Mouse (Mus musculus) midbrain, embryonic 14.5 days (tissue): ENCODE data around the gene Bex6. TPM values are rescaled to one million over a fixed set of nuclear protein-coding genes. Genes with fewer than 3 reads are reported as not detected.

Source experiments
- ATAC-seq: fragments of 200-750 bp; cut with Nextera tagmentation; 2 replicates; pipeline ENCODE4 v1.8.0; 2017; ENCODE audit warnings: moderate number of reproducible peaks, moderate library complexity; ENCODE audit not compliant: low FRiP score, low TSS enrichment
- DNase-seq: peaks from one replicate; pipeline ENCODE4 v3.0.0-alpha.2; 2015
- H3K27ac ChIP-seq: fragments of 300-500 bp; sonication (generic); replicated peaks from 2 replicates; pipeline ENCODE4 v1.5.1; 2014; ENCODE audit warnings: mild to moderate bottlenecking, low read depth, low read length, moderate library complexity
- H3K27me3 ChIP-seq: fragments of 300-500 bp; sonication (generic); 2 replicates; pipeline ENCODE4 v1.6.1; 2014; ENCODE audit warnings: low read length, control low read depth, mixed read lengths; ENCODE audit not compliant: control insufficient read depth, insufficient read depth
- H3K36me3 ChIP-seq: fragments of 300-500 bp; sonication (generic); 2 replicates; pipeline ENCODE4 v1.6.1; 2014; ENCODE audit warnings: low read length, control low read depth; ENCODE audit not compliant: control insufficient read depth, insufficient read depth
- H3K4me1 ChIP-seq: fragments of 300-500 bp; sonication (generic); 2 replicates; pipeline ENCODE4 v1.6.1; 2014; ENCODE audit warnings: mild to moderate bottlenecking, antibody characterized with exemption, low read length, control low read depth; ENCODE audit not compliant: control insufficient read depth, insufficient read depth
- H3K4me2 ChIP-seq: fragments of 300-500 bp; sonication (generic); 2 replicates; pipeline ENCODE4 v1.6.1; 2014; ENCODE audit warnings: mild to moderate bottlenecking, low read length, moderate library complexity
- H3K4me3 ChIP-seq: fragments of 300-500 bp; sonication (generic); replicated peaks from 2 replicates; pipeline ENCODE4 v1.5.1; 2014; ENCODE audit warnings: low read depth, low read length
- H3K9ac ChIP-seq: fragments of 300-500 bp; sonication (generic); replicated peaks from 2 replicates; pipeline ENCODE4 v1.6.1; 2014; ENCODE audit warnings: mild to moderate bottlenecking, low read length, moderate library complexity
- H3K9me3 ChIP-seq: fragments of 300-500 bp; sonication (generic); 2 replicates; pipeline ENCODE4 v1.6.1; 2016; ENCODE audit warnings: low read length, control low read depth, mixed read lengths; ENCODE audit not compliant: control insufficient read depth
- WGBS: fragments of 180-500 bp; shearing (Covaris S2); extraction: QIAGEN DNeasy Blood & Tissue Kit; methylation state at CpG from one replicate; pipeline ENCODE4 v1.1.7; 2014; 5-methylcytosine and 5-hydroxymethylcytosine counted together
- polyA plus RNA-seq: library from polyadenylated mRNA; unstranded; fragments of >200 nt; fragmentation: Nextera tagmentation; extraction: Ambion mirVana; gene quantifications from 2 replicates; pipeline ENCODE4 v1.2.1, GENCODE M21; 2014

Gene Bex6
- polyA plus RNA-seq, 1 experiment from 2014 or later: not detected

- H3K27me3 ChIP-seq: no peaks in the 10 kb centered on the region
- WGBS: 72% methylated on average over 6 of the region's 6 CpGs
- H3K4me1 ChIP-seq: no peaks in the 10 kb centered on the region
- H3K36me3 ChIP-seq: no peaks in the 10 kb centered on the region
- no peak overlapping the region for H3K27ac ChIP-seq
- H3K9ac ChIP-seq: no peak overlapping the region
- DNase-seq (no peak), ATAC-seq (no peak)
- H3K4me3 ChIP-seq: no peak overlapping the region
- no peaks in the 10 kb centered on the region for H3K9me3 ChIP-seq
- no peak overlapping the region for H3K4me2 ChIP-seq
Observed at GRCm38 (mm10) chr16:32189109-32189508, 9.5 kb downstream of the Bex6 start.

DNA sequence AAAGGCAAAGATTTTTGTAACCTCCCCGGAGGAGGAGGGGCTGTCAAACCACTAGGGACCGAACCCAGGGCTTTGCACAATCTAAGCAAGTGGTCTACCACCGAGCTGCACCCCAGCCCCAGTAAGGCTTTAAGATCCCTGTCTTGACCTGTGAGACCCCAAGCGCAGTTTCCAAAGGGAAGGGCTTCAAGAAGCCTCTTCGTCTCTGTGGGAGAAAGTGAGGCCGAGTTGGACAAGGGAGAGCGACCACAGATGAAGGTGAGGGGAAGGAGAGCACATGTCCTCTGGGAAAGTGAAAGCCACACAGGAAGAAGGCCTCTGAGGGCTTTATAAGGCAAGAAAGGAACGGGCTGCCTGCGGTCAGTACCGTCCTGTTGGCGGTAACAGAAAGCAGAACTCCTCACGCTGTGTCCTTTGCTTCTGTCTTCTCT lies 10.4 kb downstream of the Bex6 start:
- 65% methylated on average over 12 of the region's 12 CpGs for WGBS
- no peak overlapping the region for H3K9ac ChIP-seq
- H3K27ac ChIP-seq: no peak overlapping the region
- no peaks in the 10 kb centered on the region for H3K9me3 ChIP-seq
- ATAC-seq: no peak
- no peaks in the 10 kb centered on the region for H3K4me1 ChIP-seq
- H3K4me3 ChIP-seq: no peak overlapping the region
- H3K36me3 ChIP-seq: no peaks in the 10 kb centered on the region
- H3K4me2 ChIP-seq: no peak overlapping the region
- DNase-seq: no peak
- H3K27me3 ChIP-seq: no peaks in the 10 kb centered on the region

GRCm38 (mm10) chr16:32200256-32201003 lies 20.8 kb downstream of the Bex6 start:
- DNase-seq (peak; percentile 63), ATAC-seq (no peak)
- 54% methylated on average over 21 of the region's 21 CpGs for whole genome bisulfite sequencing
- Histone ChIP-seq H3K4me1 (no peaks in the 10 kb centered on the region), H3K4me2 (peak overlapping the region; percentile 29), H3K9ac (no peak overlapping the region), H3K9me3 (no peaks in the 10 kb centered on the region), H3K36me3 (no peaks in the 10 kb centered on the region), H3K4me3 (no peak overlapping the region), H3K27me3 (no peaks in the 10 kb centered on the region), H3K27ac (peak overlapping the region; percentile 16; the same call in 1 of the 2 replicates)

GRCm38 (mm10) chr16:32201004-32201325 lies 21.3 kb downstream of the Bex6 start:
- H3K9ac ChIP-seq: no peak overlapping the region
- no peak for ATAC-seq
- H3K36me3 ChIP-seq: no peaks in the 10 kb centered on the region
- peak overlapping the region; percentile 29 for H3K4me2 ChIP-seq
- H3K4me3 ChIP-seq: no peak overlapping the region
- no peak overlapping the region for H3K27ac ChIP-seq
- 49% methylated on average over 9 of the region's 9 CpGs for WGBS
- no peaks in the 10 kb centered on the region for H3K4me1 ChIP-seq
- no peaks in the 10 kb centered on the region for H3K9me3 ChIP-seq
- DNase-seq: no peak
- no peaks in the 10 kb centered on the region for H3K27me3 ChIP-seq

DNA sequence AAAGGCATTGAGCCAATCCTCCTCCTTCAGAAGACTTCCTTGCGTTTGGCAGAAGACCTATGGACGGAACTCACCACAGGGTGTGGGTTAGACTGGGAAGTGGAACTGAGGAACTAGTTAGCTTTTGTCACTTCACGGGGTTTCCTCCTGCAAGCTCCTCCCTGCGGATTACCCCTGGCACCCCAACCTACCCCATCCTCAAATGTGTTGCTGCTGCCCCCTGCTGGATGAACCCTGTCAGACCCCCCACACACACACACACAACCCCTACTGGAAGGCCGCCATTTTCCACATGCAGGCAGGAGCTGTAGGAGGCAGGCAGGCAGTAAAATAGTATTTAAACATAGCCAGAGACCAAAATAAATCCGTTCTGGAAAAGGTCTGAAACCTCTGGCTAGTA lies 23.1 kb downstream of the Bex6 start:
- Histone ChIP-seq H3K9ac (no peak overlapping the region), H3K36me3 (no peaks in the 10 kb centered on the region), H3K9me3 (no peaks in the 10 kb centered on the region), H3K27me3 (no peaks in the 10 kb centered on the region), H3K4me2 (no peak overlapping the region), H3K27ac (no peak overlapping the region), H3K4me3 (no peak overlapping the region), H3K4me1 (no peaks in the 10 kb centered on the region)
- no peak for DNase-seq
- ATAC-seq: no peak
- 77% methylated on average over 6 of the region's 6 CpGs for WGBS

GRCm38 (mm10) chr16:32204902-32205301 lies 25.3 kb downstream of the Bex6 start:
- Histone ChIP-seq H3K9me3 (no peaks in the 10 kb centered on the region), H3K36me3 (no peaks in the 10 kb centered on the region), H3K27me3 (no peaks in the 10 kb centered on the region), H3K4me3 (no peak overlapping the region), H3K9ac (no peak overlapping the region), H3K4me2 (no peak overlapping the region), H3K27ac (no peak overlapping the region), H3K4me1 (no peaks in the 10 kb centered on the region)
- WGBS: 60% methylated on average over 3 of the region's 3 CpGs
- no peak for DNase-seq
- ATAC-seq: no peak

DNA sequence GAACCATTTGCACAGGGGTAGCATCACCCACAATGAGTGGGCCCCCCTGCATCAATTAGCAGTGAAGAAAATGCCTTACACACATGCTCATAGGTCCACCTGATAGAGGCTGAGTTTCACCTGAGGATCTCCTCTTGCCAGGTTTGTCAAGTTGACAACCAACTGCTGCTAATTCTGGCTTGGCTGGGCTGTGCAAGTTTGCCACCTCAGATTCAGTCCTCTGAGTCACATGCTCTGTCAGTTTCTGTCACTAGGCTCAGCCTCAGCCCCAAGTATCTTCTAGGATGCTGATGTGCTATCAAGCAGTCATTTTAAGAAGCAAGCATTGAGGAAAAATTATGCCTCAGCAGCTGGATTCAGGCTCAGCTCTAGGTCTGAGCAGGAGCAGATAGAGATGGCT lies 34.5 kb downstream of the Bex6 start:
- Histone ChIP-seq H3K36me3 (no peaks in the 10 kb centered on the region), H3K9ac (no peak overlapping the region), H3K27ac (no peak overlapping the region), H3K9me3 (no peaks in the 10 kb centered on the region), H3K27me3 (no peaks in the 10 kb centered on the region), H3K4me2 (no peak overlapping the region), H3K4me3 (no peak overlapping the region), H3K4me1 (no peaks in the 10 kb centered on the region)
- ATAC-seq: no peak
- DNase-seq: no peak

DNA sequence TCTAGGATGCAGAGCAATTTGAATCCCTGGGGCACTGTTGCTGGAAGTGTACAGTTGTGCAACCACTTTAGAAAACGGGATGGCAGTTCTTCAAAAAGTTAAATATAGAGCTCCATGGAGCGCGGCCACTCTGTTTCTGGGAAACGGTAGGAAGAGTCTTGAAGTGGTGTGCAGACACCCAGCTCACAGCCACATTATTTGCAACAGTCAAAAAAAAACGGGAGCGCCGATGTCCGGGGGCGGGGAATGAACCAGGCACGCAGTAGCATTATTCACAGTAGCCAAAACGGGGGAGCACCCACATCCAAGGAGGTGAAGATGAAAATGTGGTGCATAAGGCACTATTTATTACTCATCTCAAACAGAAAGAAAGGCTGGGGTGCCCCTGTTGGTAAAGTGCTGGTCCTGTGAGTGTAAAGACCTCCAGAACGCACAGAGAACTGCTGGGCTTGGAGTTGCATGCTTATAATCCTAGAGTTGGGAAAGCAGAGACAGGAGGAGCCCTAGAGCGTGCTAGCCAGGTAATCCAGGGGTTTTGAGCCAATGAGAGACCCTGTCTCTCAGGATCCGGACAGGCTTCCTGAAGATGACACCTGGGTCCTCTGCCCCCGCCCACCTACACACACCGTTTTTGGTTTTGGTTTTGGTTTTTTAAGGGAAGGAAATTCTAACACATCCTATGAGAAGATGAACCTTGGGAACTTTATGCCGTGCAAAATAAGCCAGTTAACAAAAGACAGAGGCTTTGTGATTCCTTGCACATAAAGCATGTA lies 35.4 kb downstream of the Bex6 start:
- no peaks in the 10 kb centered on the region for H3K36me3 ChIP-seq
- no peak overlapping the region for H3K9ac ChIP-seq
- WGBS: 81% methylated on average over 17 of the region's 17 CpGs
- ATAC-seq: no peak
- H3K4me2 ChIP-seq: no peak overlapping the region
- H3K4me1 ChIP-seq: no peaks in the 10 kb centered on the region
- no peak overlapping the region for H3K27ac ChIP-seq
- no peak for DNase-seq
- H3K4me3 ChIP-seq: no peak overlapping the region
- no peaks in the 10 kb centered on the region for H3K9me3 ChIP-seq
- no peaks in the 10 kb centered on the region for H3K27me3 ChIP-seq

GRCm38 (mm10) chr16:32221803-32222202 lies 42.2 kb downstream of the Bex6 start:
- no peaks in the 10 kb centered on the region for H3K36me3 ChIP-seq
- no peak for ATAC-seq
- 86% methylated on average over 4 of the region's 4 CpGs for WGBS
- H3K27me3 ChIP-seq: no peaks in the 10 kb centered on the region
- H3K4me1 ChIP-seq: no peaks in the 10 kb centered on the region
- H3K4me2 ChIP-seq: no peak overlapping the region
- H3K9ac ChIP-seq: no peak overlapping the region
- H3K9me3 ChIP-seq: no peaks in the 10 kb centered on the region
- no peak overlapping the region for H3K27ac ChIP-seq
- DNase-seq: no peak
- no peak overlapping the region for H3K4me3 ChIP-seq
